Mouse (Mus musculus): ENCODE measurements around the gene Tuft1. TPM values are rescaled to one million over a fixed set of nuclear protein-coding genes. Genes with fewer than 3 reads are reported as not detected.
"Not testable (repeated sequence)": the region's sequence is repeated elsewhere in the genome, so short reads cannot be mapped to it uniquely, and the experiment has no call there.

Tuft1 gene
- polyA plus RNA-seq, 1 experiment from 2014 or later, result 13.2 TPM

- Histone ChIP-seq H3K4me2 (replicated peaks; ENCODE audit: low read depth, low read length) (no peak overlapping the region), H3K4me1 (ENCODE audit: control insufficient read depth, insufficient read depth, low read length) (peaks cover 17% of the 10 kb centered on the region), H3K4me3 (ENCODE audit: low read depth, low read length) (no peak overlapping the region), H3K27me3 (ENCODE audit: control insufficient read depth, insufficient read depth, low read length) (no peaks in the 10 kb centered on the region), H3K9me3 (ENCODE audit: control insufficient read depth, low read depth, low read length) (no peaks in the 10 kb centered on the region), H3K9ac (replicated peaks; ENCODE audit: low read depth, low read length) (no peak overlapping the region), H3K27ac (ENCODE audit: low read length) (no peak overlapping the region), H3K36me3 (ENCODE audit: control insufficient read depth, insufficient read depth, low read length) (no peaks in the 10 kb centered on the region)
- no peak for ATAC-seq (ENCODE audit: insufficient number of reproducible peaks, insufficient read depth, low FRiP score, low read depth)
- 71% methylated on average over 7 of the region's 7 CpGs for WGBS
These were observed 8.3 kb downstream of the Tuft1 start for GRCm38 (mm10) chr3:94650409-94650808.

- peak; percentile 95 for ATAC-seq (ENCODE audit: insufficient number of reproducible peaks, insufficient read depth, low FRiP score, low read depth)
- H3K9me3 ChIP-seq (ENCODE audit: control insufficient read depth, low read depth, low read length), result no peaks in the 10 kb centered on the region
- no peaks in the 10 kb centered on the region for H3K27me3 ChIP-seq (ENCODE audit: control insufficient read depth, insufficient read depth, low read length)
- H3K27ac ChIP-seq (ENCODE audit: low read length), result peak overlapping the region; percentile 86
- no peak overlapping the region for H3K9ac ChIP-seq (replicated peaks; ENCODE audit: low read depth, low read length)
- peaks cover 17% of the 10 kb centered on the region for H3K4me1 ChIP-seq (ENCODE audit: control insufficient read depth, insufficient read depth, low read length)
- peak overlapping the region; percentile 18; the same call in 1 of the 2 replicates for H3K4me2 ChIP-seq (replicated peaks; ENCODE audit: low read depth, low read length)
- H3K36me3 ChIP-seq (ENCODE audit: control insufficient read depth, insufficient read depth, low read length), result no peaks in the 10 kb centered on the region
- WGBS, result 17% methylated on average over 6 of the region's 6 CpGs
- H3K4me3 ChIP-seq (ENCODE audit: low read depth, low read length), result no peak overlapping the region
These were observed 9.7 kb downstream of the Tuft1 start for GRCm38 (mm10) chr3:94648755-94649590.

GRCm38 (mm10) chr3:94642495-94643162, 16.0 kb downstream of the Tuft1 start, which contains the start of gene Gm10972:
Gene Gm10972, plus strand, starts transcription at chr3:94643112.
- not testable (repeated sequence) for H3K27ac ChIP-seq (ENCODE audit: low read length); H3K4me3 ChIP-seq (ENCODE audit: low read depth, low read length); H3K9ac ChIP-seq (replicated peaks; ENCODE audit: low read depth, low read length); H3K27me3 ChIP-seq (ENCODE audit: control insufficient read depth, insufficient read depth, low read length); ATAC-seq (ENCODE audit: insufficient number of reproducible peaks, insufficient read depth, low FRiP score, low read depth); H3K4me2 ChIP-seq (replicated peaks; ENCODE audit: low read depth, low read length); H3K4me1 ChIP-seq (ENCODE audit: control insufficient read depth, insufficient read depth, low read length); H3K9me3 ChIP-seq (ENCODE audit: control insufficient read depth, low read depth, low read length); H3K36me3 ChIP-seq (ENCODE audit: control insufficient read depth, insufficient read depth, low read length)
- WGBS, result 49% methylated on average over 2 of the region's 2 CpGs

DNA sequence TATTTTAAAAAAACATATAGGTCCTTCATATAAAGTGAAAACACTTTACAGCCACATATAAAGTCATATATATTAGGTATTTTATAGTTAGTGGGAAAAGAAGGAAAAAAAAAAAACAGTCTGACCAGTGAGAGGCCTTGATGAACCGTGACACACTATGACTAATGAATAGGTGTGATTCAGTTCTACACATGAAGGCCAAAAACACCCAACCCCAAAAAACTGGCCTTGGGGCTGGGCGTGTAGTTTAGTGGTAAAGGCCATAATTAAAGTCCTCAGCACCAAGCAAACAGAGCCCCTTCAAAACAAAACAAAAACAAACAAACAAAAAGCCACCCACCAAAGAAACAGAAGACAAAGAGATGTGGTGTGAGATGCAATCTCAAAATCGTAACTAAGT, 28.8 kb downstream of the Tuft1 start:
- Histone ChIP-seq H3K27me3 (ENCODE audit: control insufficient read depth, insufficient read depth, low read length) (no peaks in the 10 kb centered on the region), H3K27ac (ENCODE audit: low read length) (no peak overlapping the region), H3K4me3 (ENCODE audit: low read depth, low read length) (no peak overlapping the region), H3K4me2 (replicated peaks; ENCODE audit: low read depth, low read length) (no peak overlapping the region), H3K36me3 (ENCODE audit: control insufficient read depth, insufficient read depth, low read length) (no peaks in the 10 kb centered on the region), H3K9ac (replicated peaks; ENCODE audit: low read depth, low read length) (no peak overlapping the region), H3K4me1 (ENCODE audit: control insufficient read depth, insufficient read depth, low read length) (no peaks in the 10 kb centered on the region), H3K9me3 (ENCODE audit: control insufficient read depth, low read depth, low read length) (no peaks in the 10 kb centered on the region)
- ATAC-seq (ENCODE audit: insufficient number of reproducible peaks, insufficient read depth, low FRiP score, low read depth), result no peak
- WGBS, result 80% methylated on average over 3 of the region's 3 CpGs

DNA sequence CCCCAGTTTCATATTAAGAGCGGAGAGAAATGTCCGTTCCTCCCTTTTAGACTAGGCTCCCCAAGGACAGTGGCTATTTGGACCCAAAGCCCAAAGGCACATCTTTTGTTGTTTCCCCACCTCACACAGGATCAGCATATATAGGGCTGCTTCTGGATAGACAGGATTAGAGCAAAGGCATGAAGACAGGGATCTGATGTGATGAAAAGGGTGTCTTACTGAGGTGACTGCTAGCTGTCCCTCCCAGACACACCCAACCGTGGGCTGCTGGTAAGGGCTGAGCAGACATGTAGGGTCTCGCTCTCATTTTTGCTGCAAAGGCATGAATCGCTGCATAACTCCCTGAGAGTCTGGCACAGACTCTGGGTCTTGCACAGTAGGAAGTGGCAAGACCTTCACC, 30.0 kb downstream of the Tuft1 start:
- no peaks in the 10 kb centered on the region for H3K27me3 ChIP-seq (ENCODE audit: control insufficient read depth, insufficient read depth, low read length)
- no peak overlapping the region for H3K4me3 ChIP-seq (ENCODE audit: low read depth, low read length)
- no peaks in the 10 kb centered on the region for H3K4me1 ChIP-seq (ENCODE audit: control insufficient read depth, insufficient read depth, low read length)
- WGBS, result 84% methylated on average over 5 of the region's 5 CpGs
- no peak overlapping the region for H3K27ac ChIP-seq (ENCODE audit: low read length)
- H3K9ac ChIP-seq (replicated peaks; ENCODE audit: low read depth, low read length), result no peak overlapping the region
- H3K4me2 ChIP-seq (replicated peaks; ENCODE audit: low read depth, low read length), result no peak overlapping the region
- no peak for ATAC-seq (ENCODE audit: insufficient number of reproducible peaks, insufficient read depth, low FRiP score, low read depth)
- no peaks in the 10 kb centered on the region for H3K9me3 ChIP-seq (ENCODE audit: control insufficient read depth, low read depth, low read length)
- no peaks in the 10 kb centered on the region for H3K36me3 ChIP-seq (ENCODE audit: control insufficient read depth, insufficient read depth, low read length)

GRCm38 (mm10) chr3:94624281-94624680, 34.4 kb downstream of the Tuft1 start:
- H3K9me3 ChIP-seq (ENCODE audit: control insufficient read depth, low read depth, low read length), result no peaks in the 10 kb centered on the region
- no peak overlapping the region for H3K9ac ChIP-seq (replicated peaks; ENCODE audit: low read depth, low read length)
- no peak overlapping the region for H3K27ac ChIP-seq (ENCODE audit: low read length)
- no peaks in the 10 kb centered on the region for H3K27me3 ChIP-seq (ENCODE audit: control insufficient read depth, insufficient read depth, low read length)
- no peak for ATAC-seq (ENCODE audit: insufficient number of reproducible peaks, insufficient read depth, low FRiP score, low read depth)
- H3K4me2 ChIP-seq (replicated peaks; ENCODE audit: low read depth, low read length), result no peak overlapping the region
- H3K36me3 ChIP-seq (ENCODE audit: control insufficient read depth, insufficient read depth, low read length), result no peaks in the 10 kb centered on the region
- no peaks in the 10 kb centered on the region for H3K4me1 ChIP-seq (ENCODE audit: control insufficient read depth, insufficient read depth, low read length)
- 91% methylated on average over 4 of the region's 4 CpGs for WGBS
- no peak overlapping the region for H3K4me3 ChIP-seq (ENCODE audit: low read depth, low read length)

- Histone ChIP-seq H3K4me1 (ENCODE audit: control insufficient read depth, insufficient read depth, low read length) (no peaks in the 10 kb centered on the region), H3K4me3 (ENCODE audit: low read depth, low read length) (no peak overlapping the region), H3K4me2 (replicated peaks; ENCODE audit: low read depth, low read length) (no peak overlapping the region), H3K27ac (ENCODE audit: low read length) (no peak overlapping the region), H3K9me3 (ENCODE audit: control insufficient read depth, low read depth, low read length) (no peaks in the 10 kb centered on the region), H3K27me3 (ENCODE audit: control insufficient read depth, insufficient read depth, low read length) (no peaks in the 10 kb centered on the region), H3K36me3 (ENCODE audit: control insufficient read depth, insufficient read depth, low read length) (no peaks in the 10 kb centered on the region), H3K9ac (replicated peaks; ENCODE audit: low read depth, low read length) (no peak overlapping the region)
- 89% methylated on average over 10 of the region's 10 CpGs for WGBS
- ATAC-seq (ENCODE audit: insufficient number of reproducible peaks, insufficient read depth, low FRiP score, low read depth), result no peak
These were observed 36.1 kb downstream of the Tuft1 start for GRCm38 (mm10) chr3:94622550-94622949.

GRCm38 (mm10) chr3:94621740-94622507, 36.7 kb downstream of the Tuft1 start:
- H3K9me3 ChIP-seq (ENCODE audit: control insufficient read depth, low read depth, low read length), result no peaks in the 10 kb centered on the region
- no peaks in the 10 kb centered on the region for H3K27me3 ChIP-seq (ENCODE audit: control insufficient read depth, insufficient read depth, low read length)
- H3K27ac ChIP-seq (ENCODE audit: low read length), result no peak overlapping the region
- no peak overlapping the region for H3K4me2 ChIP-seq (replicated peaks; ENCODE audit: low read depth, low read length)
- no peaks in the 10 kb centered on the region for H3K4me1 ChIP-seq (ENCODE audit: control insufficient read depth, insufficient read depth, low read length)
- peak; percentile 42; the same call in 1 of the 2 replicates for ATAC-seq (ENCODE audit: insufficient number of reproducible peaks, insufficient read depth, low FRiP score, low read depth)
- H3K9ac ChIP-seq (replicated peaks; ENCODE audit: low read depth, low read length), result no peak overlapping the region
- H3K4me3 ChIP-seq (ENCODE audit: low read depth, low read length), result no peak overlapping the region
- H3K36me3 ChIP-seq (ENCODE audit: control insufficient read depth, insufficient read depth, low read length), result no peaks in the 10 kb centered on the region
- WGBS, result 78% methylated on average over 11 of the region's 11 CpGs

Measured in stomach, embryonic 14.5 days (tissue).